Mouse (Mus musculus): Measurements from ENCODE around the gene Btbd6. TPM values are rescaled to one million over a fixed set of nuclear protein-coding genes. Genes with fewer than 3 reads are reported as not detected.

Gene Btbd6
- polyA plus RNA-seq, 1 experiment from 2014 or later: 25.3 TPM

GRCm38 (mm10) chr12:112958303-112958702 is 18.0 kb upstream of the Btbd6 start:
- Histone ChIP-seq H3K27me3 (no peaks in the 10 kb centered on the region), H3K4me2 (no peak overlapping the region), H3K4me1 (no peaks in the 10 kb centered on the region; the same call in 1 of the 2 replicates), H3K27ac (0 out of 2 replicates have a peak overlapping the region, but pooled peaks have one; percentile 32), H3K36me3 (peaks cover 61% of the 10 kb centered on the region), H3K9ac (no peak overlapping the region), H3K9me3 (replicated peaks) (no peaks in the 10 kb centered on the region), H3K4me3 (replicated peaks) (no peak overlapping the region)
- ATAC-seq (replicated peaks; ENCODE audit: low FRiP score): 0 out of 2 replicates have a peak, but pooled peaks have one; percentile 14
- WGBS: 55% methylated on average over 4 of the region's 4 CpGs

GRCm38 (mm10) chr12:112959421-112959820 is 16.9 kb upstream of the Btbd6 start:
- H3K36me3 ChIP-seq: peaks cover 72% of the 10 kb centered on the region

GRCm38 (mm10) chr12:112961428-112961827 is 14.9 kb upstream of the Btbd6 start:
- Histone ChIP-seq H3K36me3 (peaks cover 86% of the 10 kb centered on the region), H3K9ac (no peak overlapping the region), H3K4me1 (no peaks in the 10 kb centered on the region), H3K27ac (no peak overlapping the region), H3K4me3 (replicated peaks) (no peak overlapping the region), H3K9me3 (replicated peaks) (no peaks in the 10 kb centered on the region), H3K27me3 (no peaks in the 10 kb centered on the region), H3K4me2 (no peak overlapping the region)
- ATAC-seq (replicated peaks; ENCODE audit: low FRiP score): no peak
- WGBS: 71% methylated on average over 7 of the region's 7 CpGs

More at GRCm38 (mm10) chr12:112959421-112959820, 16.9 kb upstream of the Btbd6 start:
- no peak for ATAC-seq (replicated peaks; ENCODE audit: low FRiP score)
- Histone ChIP-seq H3K9ac (no peak overlapping the region), H3K9me3 (replicated peaks) (no peaks in the 10 kb centered on the region), H3K27me3 (no peaks in the 10 kb centered on the region), H3K4me2 (no peak overlapping the region), H3K27ac (no peak overlapping the region), H3K4me3 (replicated peaks) (no peak overlapping the region), H3K4me1 (no peaks in the 10 kb centered on the region)
- 79% methylated on average over 8 of the region's 8 CpGs for WGBS

GRCm38 (mm10) chr12:112961872-112962271 is 14.4 kb upstream of the Btbd6 start:
- Histone ChIP-seq H3K36me3 (peaks cover 87% of the 10 kb centered on the region), H3K4me2 (no peak overlapping the region), H3K27me3 (no peaks in the 10 kb centered on the region), H3K27ac (no peak overlapping the region), H3K4me1 (no peaks in the 10 kb centered on the region), H3K9me3 (replicated peaks) (no peaks in the 10 kb centered on the region), H3K4me3 (replicated peaks) (no peak overlapping the region), H3K9ac (no peak overlapping the region)
- 76% methylated on average over 5 of the region's 5 CpGs for WGBS
- ATAC-seq (replicated peaks; ENCODE audit: low FRiP score): no peak

GRCm38 (mm10) chr12:112965783-112966182 is 10.5 kb upstream of the Btbd6 start:
- 89% methylated on average over 13 of the region's 13 CpGs for WGBS
- H3K4me2 ChIP-seq: no peak overlapping the region
- no peak for ATAC-seq (replicated peaks; ENCODE audit: low FRiP score)
- no peaks in the 10 kb centered on the region for H3K9me3 ChIP-seq (replicated peaks)
- no peak overlapping the region for H3K4me3 ChIP-seq (replicated peaks)
- no peak overlapping the region for H3K27ac ChIP-seq
- peaks cover 13% of the 10 kb centered on the region for H3K4me1 ChIP-seq
- peaks cover 100% of the 10 kb centered on the region for H3K36me3 ChIP-seq
- H3K27me3 ChIP-seq: no peaks in the 10 kb centered on the region
- no peak overlapping the region for H3K9ac ChIP-seq

GRCm38 (mm10) chr12:112968943-112969342 is 7.3 kb upstream of the Btbd6 start:
- ATAC-seq (replicated peaks; ENCODE audit: low FRiP score): peak; percentile 93
- H3K27me3 ChIP-seq: no peaks in the 10 kb centered on the region
- 30% methylated on average over 8 of the region's 8 CpGs for WGBS
- H3K9ac ChIP-seq: no peak overlapping the region
- H3K9me3 ChIP-seq (replicated peaks): no peaks in the 10 kb centered on the region
- no peak overlapping the region for H3K4me2 ChIP-seq
- H3K27ac ChIP-seq: 0 out of 2 replicates have a peak overlapping the region, but pooled peaks have one; percentile 28
- H3K4me3 ChIP-seq (replicated peaks): no peak overlapping the region
- peaks cover 100% of the 10 kb centered on the region for H3K36me3 ChIP-seq
- peaks cover 13% of the 10 kb centered on the region for H3K4me1 ChIP-seq

- WGBS: 78% methylated on average over 6 of the region's 6 CpGs
- no peak for ATAC-seq (replicated peaks; ENCODE audit: low FRiP score)
- no peak overlapping the region for H3K4me2 ChIP-seq
Observed at GRCm38 (mm10) chr12:112969616-112970015, 6.7 kb upstream of the Btbd6 start.

GRCm38 (mm10) chr12:112974736-112975135 is 1.5 kb upstream of the Btbd6 start:
- no peak overlapping the region for H3K9ac ChIP-seq
- H3K4me3 ChIP-seq (replicated peaks): no peak overlapping the region
- peaks cover 73% of the 10 kb centered on the region for H3K36me3 ChIP-seq
- WGBS: 91% methylated on average over 9 of the region's 9 CpGs
- no peak overlapping the region for H3K27ac ChIP-seq
- no peaks in the 10 kb centered on the region for H3K27me3 ChIP-seq
- H3K4me1 ChIP-seq: peaks cover 22% of the 10 kb centered on the region
- no peak for ATAC-seq (replicated peaks; ENCODE audit: low FRiP score)
- no peaks in the 10 kb centered on the region for H3K9me3 ChIP-seq (replicated peaks)
- H3K4me2 ChIP-seq: no peak overlapping the region

More at GRCm38 (mm10) chr12:112969616-112970015, 6.7 kb upstream of the Btbd6 start:
- Histone ChIP-seq H3K27me3 (no peaks in the 10 kb centered on the region), H3K9ac (no peak overlapping the region), H3K27ac (0 out of 2 replicates have a peak overlapping the region, but pooled peaks have one; percentile 28), H3K4me1 (peaks cover 13% of the 10 kb centered on the region), H3K36me3 (peaks cover 99% of the 10 kb centered on the region), H3K4me3 (replicated peaks) (no peak overlapping the region), H3K9me3 (replicated peaks) (no peaks in the 10 kb centered on the region)

- ATAC-seq (replicated peaks; ENCODE audit: low FRiP score): no peak
- peaks cover 73% of the 10 kb centered on the region for H3K36me3 ChIP-seq
Observed at GRCm38 (mm10) chr12:112977156-112977555, 874 bp downstream of the Btbd6 start.

GRCm38 (mm10) chr12:112982031-112982430 is 5.7 kb downstream of the Btbd6 start:
- Histone ChIP-seq H3K27me3 (no peaks in the 10 kb centered on the region), H3K4me3 (replicated peaks) (no peak overlapping the region), H3K27ac (no peak overlapping the region), H3K36me3 (peaks cover 91% of the 10 kb centered on the region), H3K9me3 (replicated peaks) (no peaks in the 10 kb centered on the region), H3K4me1 (peaks cover 7% of the 10 kb centered on the region), H3K4me2 (no peak overlapping the region), H3K9ac (no peak overlapping the region)
- 84% methylated on average over 2 of the region's 2 CpGs for WGBS
- no peak for ATAC-seq (replicated peaks; ENCODE audit: low FRiP score)

More at GRCm38 (mm10) chr12:112977156-112977555, 874 bp downstream of the Btbd6 start:
- Histone ChIP-seq H3K4me2 (peak overlapping the region; percentile 89), H3K4me3 (replicated peaks) (peak overlapping the region; percentile 73), H3K27me3 (no peaks in the 10 kb centered on the region), H3K9me3 (replicated peaks) (no peaks in the 10 kb centered on the region), H3K9ac (peak overlapping the region; percentile 80), H3K27ac (peak overlapping the region; percentile 93), H3K4me1 (peaks cover 18% of the 10 kb centered on the region)
- 42% methylated on average over 12 of the region's 12 CpGs for WGBS

GRCm38 (mm10) chr12:112985346-112985745 is 9.1 kb downstream of the Btbd6 start:
- Histone ChIP-seq H3K9me3 (replicated peaks) (no peaks in the 10 kb centered on the region), H3K4me1 (no peaks in the 10 kb centered on the region), H3K36me3 (peaks cover 82% of the 10 kb centered on the region), H3K4me3 (replicated peaks) (no peak overlapping the region), H3K9ac (no peak overlapping the region), H3K27ac (no peak overlapping the region), H3K27me3 (no peaks in the 10 kb centered on the region), H3K4me2 (no peak overlapping the region)
- no peak for ATAC-seq (replicated peaks; ENCODE audit: low FRiP score)
- WGBS: 94% methylated on average over 6 of the region's 6 CpGs

GRCm38 (mm10) chr12:112987877-112988276 is 11.6 kb downstream of the Btbd6 start:
- H3K27me3 ChIP-seq: no peaks in the 10 kb centered on the region
- WGBS: 76% methylated on average over 6 of the region's 6 CpGs
- ATAC-seq (replicated peaks; ENCODE audit: low FRiP score): no peak
- no peak overlapping the region for H3K9ac ChIP-seq
- 0 out of 2 replicates have a peak, but pooled peaks cover 3% of the 10 kb centered on the region for H3K4me1 ChIP-seq
- H3K27ac ChIP-seq: no peak overlapping the region
- no peaks in the 10 kb centered on the region for H3K9me3 ChIP-seq (replicated peaks)
- H3K4me2 ChIP-seq: no peak overlapping the region
- H3K4me3 ChIP-seq (replicated peaks): no peak overlapping the region
- H3K36me3 ChIP-seq: peaks cover 79% of the 10 kb centered on the region

Data from kidney, embryonic 15.5 days (tissue).